Mouse (Mus musculus) 416B (cell line): ENCODE data around the gene Chd3.

ENCODE experiments used
- DNase-seq: peaks from one replicate; pipeline ENCODE4 v3.0.0; 2011; ENCODE audit warnings: low read depth

Chd3 gene

DNA sequence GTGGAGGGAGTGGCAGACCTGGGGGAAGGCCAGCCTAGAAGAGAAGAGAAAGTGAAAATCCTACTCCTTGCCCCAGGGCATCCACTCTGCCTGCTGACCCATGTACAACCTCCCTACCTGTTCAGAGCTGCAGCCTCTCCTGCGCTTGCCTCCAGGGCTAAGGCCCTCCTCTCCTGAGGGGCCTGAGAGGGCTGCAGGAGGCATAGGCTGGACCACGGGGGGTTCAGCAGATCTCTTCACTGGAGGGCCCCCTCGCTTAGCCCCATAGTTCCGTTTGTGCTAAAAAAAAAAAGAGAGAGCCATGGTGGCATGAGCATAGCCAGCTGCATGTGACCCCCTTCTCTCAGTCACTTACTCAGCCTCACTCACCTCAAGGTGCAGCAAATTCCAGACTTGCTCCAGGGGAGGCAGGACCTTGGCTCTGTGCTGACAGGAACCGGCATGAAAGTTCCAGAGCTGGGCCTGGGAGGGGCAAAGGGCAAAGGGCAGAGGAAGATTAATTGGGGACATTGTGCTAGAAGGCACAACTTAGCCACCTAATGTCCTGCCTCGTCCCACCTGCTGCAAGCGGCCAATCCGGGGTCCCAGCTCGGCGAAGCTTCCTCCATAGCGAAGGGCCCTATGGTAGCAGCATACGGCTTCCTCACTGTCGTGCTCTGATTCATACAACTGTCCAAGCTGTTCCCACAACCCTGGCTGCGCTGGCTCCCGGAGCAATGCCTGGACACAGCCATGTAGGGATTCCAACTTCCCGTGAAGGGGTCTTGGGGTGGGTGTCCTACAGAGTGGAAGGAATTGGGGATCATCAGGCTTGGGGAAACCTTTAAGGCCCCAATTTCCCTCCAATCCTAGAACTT, 37.9 kb upstream of the Chd3 start:
- no peak for DNase-seq

DNA sequence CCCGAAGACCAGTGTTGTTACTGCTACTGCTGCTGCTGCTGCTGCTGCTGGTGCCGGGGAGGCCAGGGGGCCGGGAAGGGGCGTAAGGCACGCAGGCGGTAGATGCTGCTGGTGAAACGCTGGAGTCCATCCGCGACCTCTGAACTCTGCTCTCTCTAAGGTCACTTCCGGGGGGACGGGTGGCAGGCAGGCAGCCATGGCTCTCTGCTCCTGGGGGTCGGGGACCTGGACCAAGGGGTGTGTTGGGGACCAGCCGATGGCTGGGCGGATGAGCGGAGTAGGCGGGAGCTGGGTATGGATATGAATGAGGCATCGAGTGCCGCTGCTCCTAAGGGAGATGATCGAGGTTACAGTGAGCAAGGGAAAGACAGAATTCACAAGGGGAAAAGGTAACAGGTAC, 37.1 kb upstream of the Chd3 start:
- no peak for DNase-seq

DNA sequence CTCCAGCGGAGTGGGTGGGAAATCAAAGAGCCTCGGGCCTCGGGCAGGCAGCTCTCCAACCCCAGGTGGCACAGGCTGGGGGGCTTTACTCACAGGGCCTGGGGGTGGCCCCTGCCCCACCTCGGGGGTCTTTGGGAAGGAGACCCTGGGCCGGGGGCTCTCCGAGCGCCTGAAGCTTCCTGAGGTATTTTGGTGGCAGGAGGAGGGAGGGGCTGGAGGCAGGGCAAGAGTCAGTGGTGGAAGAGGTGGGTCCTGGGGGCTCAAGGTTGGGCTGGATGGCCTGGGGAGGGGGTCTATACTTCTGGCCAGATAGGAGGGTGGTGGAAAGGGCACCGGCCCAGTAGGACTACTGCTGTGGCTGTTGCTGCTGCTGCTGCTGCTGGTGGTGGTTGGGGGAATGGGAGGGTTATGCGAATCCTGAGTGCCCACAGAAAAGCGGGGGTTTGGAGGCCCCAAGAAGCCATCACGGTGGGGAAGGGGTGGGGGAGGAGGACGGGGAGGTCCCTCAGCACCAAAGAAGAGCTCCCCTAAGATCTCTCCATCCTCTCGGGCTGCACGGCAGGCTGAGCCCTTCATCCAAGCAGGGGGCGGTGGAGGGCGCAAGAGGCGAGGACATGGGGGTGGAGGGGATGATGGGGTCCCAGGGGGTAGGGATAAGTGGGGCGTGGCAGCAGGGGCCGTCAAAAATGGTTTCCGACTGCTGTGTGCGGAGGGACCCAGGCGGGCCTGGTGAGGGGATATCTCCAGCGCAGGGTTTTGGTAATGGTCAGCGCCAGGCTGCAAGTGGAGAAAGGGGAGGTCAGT, 36.4 kb upstream of the Chd3 start:
- no peak for DNase-seq

DNA sequence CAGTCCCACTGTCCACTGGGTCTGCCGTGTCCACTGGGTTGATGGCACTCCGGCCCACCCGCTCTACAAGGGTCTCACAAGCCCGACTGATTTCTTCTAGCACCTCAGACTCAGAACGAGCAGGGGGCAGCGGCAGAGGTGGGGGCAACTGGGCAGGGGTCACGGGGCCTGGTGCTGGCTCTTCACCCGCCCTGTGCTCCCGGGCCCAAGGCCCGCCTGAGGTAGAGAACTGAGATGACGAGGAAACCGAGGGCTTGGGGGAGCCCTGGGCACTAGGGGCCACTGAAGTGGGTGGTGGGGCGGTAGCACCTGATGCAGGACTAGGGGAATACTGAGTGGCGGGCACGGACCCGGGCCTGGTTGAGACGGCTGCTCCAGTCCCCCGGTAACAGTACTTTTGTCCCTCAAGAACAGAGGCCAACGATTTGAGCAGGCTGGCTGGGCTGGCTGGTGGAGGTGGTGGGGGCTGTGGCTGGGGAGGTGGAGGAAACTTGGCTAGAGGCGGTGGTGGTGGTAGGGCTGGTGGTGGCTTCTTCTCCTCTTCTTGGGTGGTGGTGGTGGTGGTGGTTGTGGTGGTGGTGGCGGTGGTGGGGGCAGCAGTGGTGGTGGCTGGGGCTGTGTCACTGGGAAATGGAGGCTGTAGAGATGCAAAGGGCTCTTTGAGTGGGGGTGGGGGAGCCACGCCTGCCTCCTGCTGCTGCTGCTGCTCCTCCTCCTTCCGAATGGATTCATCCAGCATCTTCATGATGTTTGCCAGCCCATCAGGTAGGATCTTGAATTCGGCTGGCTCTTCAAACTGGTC, 35.6 kb upstream of the Chd3 start:
- no peak for DNase-seq

DNA sequence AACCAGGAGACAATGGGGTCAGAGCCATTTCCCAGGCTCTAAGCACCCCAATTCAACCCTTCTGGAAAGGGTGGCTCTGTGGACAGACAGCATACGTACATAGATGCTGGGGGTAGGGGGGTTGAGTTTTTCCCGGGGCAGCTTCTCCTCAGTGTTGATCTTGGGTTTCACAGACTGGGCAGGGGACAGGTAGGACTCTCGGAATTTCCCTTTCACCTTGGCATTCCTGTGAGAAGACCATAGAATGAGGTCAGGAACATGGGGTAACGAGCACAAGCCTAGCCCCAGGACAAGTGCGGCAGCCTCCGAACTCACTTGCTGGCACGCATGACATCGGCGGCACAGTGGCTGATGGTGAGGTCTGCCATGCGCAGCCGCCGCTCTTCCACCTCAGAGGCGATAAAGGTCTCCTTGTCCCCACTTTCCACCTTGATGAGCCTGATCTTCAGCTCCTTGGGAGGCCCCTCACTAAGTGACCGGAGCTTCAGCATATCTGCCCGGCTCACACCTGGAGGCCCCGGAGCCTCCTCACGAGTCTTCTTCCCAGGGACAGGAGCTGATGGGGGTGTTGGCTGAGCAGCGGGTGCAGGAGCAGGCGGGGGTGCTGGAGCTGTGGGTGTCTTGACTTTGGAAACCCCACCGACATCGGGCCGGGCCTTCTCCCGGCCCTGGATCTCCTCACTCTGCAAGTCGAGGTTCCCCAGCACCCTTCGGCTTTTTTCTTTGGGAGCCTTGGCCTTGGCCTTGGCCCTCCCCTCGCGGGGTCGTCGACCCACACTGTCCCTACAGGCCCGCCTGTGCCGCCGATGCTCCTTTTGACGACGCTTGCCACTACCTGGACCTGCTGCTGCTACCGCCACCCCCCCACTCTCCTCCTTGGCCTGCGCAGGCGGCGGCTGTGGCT, 34.7 kb upstream of the Chd3 start:
- no peak for DNase-seq

DNA sequence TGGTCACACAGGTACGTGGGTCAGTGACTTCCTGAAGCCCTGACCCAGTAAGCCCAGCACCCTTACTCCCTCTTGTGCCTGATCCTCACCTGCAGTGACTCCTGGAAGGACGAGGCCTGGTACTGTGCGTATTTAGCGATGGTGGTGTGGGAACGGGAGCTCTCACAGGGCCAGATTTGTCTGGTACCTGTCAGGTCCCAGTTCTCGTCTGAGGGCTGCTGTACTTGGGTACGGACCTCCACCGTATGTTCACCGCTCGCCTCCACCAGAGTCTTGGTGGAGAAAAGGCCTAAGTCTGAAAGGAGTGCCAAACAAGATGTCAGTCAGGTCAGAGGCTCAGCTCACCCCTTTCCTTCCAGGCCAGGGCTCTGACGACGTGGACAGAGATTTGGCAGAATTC, 32.8 kb upstream of the Chd3 start:
- DNase-seq, result no peak

DNA sequence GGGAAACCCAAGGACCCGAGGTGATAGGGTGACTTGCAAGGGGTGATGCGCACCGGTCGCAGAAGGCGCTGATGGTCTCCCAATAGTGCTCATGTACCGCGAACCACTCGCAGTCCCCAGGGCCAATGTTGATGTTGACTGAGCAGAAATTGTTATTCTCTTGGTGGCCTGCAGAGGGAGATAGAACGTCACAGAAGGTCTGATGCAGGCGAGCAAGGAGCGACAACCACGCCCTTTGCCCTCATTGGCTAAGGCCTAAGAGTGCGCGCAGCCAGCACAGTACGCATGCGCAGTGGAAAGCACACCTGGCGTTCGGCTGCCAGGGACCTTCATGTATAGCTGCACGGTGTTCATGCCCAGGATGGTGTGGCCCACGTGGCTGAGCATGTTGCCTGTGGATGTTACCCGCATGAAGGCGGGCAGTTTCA, 32.0 kb upstream of the Chd3 start:
- peak; percentile 77 for DNase-seq

DNA sequence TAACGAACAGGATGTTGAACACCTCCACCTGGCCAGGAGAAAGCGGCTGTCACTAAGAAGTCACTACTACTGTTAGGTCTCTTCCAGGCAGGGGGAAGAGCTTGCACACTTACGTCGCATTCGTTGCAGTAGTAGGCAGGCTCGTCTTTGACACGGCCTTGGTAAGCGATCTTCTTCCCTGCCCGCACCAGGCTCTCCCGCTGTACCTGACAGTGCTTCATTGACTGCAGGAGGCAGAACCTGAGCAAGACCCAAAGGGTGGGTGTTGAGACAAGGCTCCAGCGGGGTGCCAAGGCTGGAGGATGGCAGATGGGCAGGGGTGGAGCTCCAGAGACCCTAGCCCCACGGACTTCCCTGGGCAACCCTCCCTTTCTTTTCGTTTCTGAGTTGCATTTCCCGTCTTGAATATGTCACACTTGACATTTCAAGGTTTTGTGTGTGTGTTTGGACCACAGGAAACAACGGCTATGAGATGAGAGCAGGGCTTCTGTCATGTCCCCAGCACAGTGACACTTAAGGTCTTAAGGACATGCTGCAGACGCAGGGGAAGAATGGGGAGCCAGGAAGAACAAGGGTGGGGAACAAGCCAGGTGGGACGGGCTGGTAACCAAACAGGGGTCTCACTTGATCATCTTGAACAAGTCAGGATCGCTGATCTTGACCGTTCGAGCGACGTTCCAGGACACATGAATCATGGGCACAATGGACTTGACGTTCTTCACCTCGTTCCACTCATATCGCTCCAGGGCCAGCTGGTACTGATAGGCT, 31.1 kb upstream of the Chd3 start:
- DNase-seq, result no peak

DNA sequence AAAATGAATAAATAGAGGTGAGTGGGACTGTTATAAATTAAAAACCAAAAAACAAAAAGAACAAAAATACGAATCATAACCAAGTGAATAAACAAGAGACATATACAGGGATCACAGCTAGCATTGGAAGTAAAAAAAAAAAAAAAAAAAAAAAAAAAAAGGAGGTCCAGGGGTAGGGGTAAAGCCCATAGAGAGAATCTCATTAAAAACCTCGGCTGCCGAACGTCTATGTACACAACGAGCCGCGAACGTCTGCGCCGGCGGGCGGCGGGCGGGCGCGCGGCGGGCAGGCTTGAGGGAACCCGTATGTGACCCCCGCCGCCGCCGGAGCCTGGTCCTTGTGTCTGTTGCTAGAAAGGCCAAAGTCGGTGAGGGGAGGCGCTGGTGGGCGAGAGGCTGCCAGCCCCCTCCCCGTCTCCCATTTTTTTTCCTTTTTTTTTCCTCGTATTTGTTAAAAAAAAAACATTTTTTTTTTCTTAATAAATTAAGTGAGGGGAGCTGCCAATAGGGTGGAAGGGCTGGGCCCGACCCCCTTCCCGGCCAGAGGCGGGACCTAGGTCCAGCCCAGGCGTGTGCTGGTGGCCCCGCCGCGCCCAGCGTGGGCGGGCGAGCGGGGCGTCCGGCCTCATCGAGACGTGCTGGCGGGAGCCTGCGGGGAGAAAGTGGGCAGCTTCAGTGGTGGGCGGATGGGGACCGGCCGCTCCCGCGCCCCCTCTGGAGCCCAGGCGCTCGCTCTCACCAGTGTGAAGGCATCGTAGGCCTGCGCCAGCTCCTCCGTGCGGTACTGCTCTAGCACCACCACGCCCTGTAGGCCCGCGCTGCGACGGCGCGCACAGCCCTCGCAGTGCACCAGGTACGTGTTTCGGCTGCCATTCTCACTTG, 30.2 kb upstream of the Chd3 start:
- no peak for DNase-seq

DNA sequence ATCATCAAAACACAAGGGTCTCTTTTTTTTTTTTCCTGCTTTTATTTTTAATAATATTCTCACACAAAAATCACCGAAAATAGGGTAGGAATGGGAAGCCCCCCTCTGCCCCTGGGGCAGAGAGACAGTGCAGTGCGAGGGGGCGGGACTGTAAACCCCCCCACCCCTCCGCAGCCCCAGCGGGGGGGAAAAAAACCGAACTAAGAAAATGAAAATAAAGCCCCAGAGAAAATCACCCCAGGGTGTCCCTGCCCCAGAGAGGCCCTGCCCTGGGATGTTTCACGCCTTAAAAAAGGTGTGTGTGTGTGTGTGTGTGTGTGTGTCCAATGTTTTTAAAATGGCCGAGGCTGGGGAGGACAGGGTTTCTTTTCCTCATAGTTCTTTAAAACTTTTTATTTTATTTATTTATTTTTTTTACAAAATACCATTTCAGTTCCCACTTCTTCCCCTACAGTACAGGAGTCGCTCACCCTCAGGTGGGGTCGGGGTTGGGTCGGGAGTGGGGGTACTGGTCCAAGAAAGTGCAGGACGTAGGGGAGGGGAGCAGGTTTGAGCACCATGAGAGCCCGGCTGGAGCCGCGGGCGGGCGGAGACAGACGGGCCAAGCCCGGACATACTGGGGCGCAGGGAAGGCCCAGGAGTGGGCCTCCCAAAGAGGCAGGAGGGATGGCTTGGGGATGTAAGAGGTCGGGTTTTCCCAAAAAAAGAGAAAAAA, 29.4 kb upstream of the Chd3 start:
- DNase-seq, result no peak

DNA sequence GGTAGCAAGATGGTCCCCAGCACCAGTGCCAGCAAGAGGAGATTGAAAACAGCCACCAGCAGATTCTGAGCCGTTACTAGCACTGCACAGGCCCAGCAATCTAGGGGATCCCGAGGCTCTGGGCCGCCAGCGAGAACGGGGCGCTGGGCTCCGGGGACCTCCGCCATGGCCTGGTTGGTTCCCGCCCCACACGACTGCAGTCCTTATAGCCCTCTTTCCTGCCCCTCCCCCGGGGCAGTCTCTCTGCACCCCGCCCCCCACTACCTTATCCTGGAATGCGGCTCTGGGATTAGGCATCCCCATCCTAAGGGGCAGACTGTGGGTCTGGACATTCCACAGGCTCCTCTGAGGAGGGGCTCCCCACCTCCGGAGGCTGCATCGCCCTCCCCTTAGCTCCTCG, 28.9 kb upstream of the Chd3 start, which contains the start of gene Tmem88:
TSS of gene Tmem88 (minus strand) at position 176 of the 400 bp plus-strand sequence.
- no peak for DNase-seq

DNA sequence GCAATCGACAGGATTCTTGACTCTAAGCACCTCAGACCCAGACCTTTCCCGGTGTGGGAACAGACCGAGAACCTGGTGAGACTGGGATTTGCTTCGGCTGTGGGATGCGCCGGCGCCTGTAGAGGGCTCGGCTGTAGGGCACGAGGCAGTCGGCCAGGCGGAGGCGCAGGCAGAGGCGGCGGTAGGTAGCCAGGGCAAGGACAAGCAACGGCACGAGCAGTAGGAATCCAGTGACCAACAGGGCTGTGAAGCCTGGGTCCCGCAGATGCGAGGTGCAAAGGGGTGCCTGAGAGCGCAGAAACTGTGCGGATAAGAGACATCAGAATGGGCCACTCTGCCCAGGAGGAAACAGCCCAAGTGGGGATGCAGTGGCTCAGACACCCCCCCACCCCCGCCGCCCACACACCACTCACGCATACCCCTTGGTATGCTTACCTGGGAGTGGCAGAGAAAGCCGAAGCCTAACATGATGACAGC, 28.4 kb upstream of the Chd3 start:
- no peak for DNase-seq

DNA sequence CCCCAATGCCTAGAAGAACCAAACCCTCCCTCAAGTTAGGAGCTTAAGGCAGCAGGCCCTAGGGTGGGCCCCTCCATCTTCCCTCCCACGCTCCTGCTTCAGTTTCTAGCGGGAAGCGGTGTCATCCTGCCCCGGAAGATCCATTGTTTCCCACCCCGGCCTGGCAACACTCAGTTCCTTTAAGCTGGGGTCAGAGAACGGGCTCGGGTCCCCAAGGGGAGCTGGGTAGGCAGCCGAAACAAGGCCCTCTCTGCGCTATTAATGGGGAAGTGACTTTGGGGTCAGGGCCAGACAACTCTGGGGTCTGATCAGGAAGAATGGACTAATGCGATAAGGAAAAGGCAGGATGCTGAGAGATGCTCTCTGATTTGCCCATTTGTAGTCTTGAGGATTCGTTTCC, 27.6 kb upstream of the Chd3 start:
- DNase-seq, result peak; percentile 54

DNA sequence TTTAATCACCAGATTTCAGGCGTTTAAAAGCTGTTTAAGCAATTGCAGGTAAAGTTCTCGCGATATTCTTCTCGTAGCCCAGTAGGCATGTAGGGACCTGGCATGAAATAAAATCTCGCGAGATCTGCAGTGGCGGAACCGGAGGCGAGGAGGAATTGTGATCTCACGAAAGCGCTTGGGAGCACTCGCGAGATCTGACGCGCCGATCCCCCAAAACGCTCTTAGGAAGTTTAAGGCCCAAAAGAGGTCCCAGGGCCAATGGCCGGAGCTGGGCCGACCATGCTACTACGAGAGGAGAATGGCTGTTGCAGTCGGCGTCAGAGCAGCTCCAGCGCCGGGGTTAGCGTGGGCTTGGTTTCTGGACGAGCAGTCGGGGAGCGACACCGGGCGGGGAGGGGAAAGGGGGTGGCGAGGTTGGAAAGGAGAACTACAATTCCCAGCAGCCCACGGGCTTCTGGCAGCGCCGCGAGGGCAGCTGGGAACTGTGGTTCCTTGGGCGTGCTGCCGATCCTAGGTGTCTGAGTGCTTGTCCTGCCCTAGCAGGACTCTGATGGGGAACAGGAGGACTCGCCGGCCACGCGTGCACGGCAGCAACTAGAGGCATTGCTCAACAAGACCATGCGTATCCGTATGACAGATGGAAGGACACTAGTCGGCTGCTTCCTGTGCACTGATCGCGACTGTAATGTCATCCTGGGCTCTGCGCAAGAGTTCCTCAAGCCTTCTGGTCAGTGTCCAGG, 26.6 kb upstream of the Chd3 start:
- DNase-seq, result peak; percentile 100

DNA sequence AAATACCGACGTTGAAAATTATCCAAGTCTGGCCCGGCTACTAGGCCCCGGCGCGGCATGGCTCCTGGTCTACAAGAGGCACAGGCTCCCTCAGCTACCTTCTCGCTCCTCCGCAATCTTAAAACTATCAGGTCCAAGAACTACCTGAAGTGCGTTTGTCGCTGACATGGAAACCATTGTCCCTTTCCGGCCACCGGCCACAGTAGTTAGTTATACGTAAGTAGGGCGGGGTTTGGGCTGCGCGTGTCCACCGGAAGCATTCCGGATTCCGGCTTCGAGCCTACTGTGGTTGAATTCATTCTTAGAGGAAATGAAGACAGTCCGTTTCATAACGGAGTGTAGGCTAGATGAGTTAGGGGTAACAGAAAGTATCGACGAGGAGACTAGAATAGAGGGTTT, 26.0 kb upstream of the Chd3 start, which contains the start of the genes Naa38 and Cyb5d1:
TSS of gene Naa38 (plus strand) at position 253 of the 399 bp plus-strand sequence.
TSS of gene Cyb5d1 (minus strand) at position 397 of the 399 bp plus-strand sequence.
- peak; percentile 97 for DNase-seq

DNA sequence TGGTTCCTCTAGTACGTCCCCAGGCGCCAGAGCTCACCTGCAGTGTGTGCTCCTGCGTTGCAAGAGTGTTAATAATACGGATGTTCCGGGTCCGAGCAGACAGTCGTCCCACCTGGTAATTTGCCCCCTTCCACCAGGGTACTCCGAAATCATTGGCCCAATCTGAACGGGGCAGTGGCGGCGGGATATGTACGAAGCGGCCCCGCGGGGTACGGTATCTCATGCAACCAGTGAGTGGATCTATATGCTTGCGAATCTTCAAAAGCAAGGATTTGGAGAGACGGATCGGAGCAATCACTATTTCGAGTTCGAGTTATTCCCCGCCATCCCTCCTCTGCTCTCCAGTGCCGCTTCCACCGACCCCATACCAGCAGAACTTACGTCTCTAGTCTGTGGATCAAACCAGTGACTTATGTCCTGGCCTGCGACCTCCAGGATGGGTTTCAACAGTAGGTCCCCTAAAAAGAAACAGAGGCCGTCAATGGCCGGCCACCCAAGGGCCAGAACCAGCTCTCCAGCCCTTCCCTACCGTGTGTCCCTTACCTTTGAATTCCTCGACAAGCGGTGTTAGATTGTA, 25.5 kb upstream of the Chd3 start:
- DNase-seq, result peak; percentile 36

DNA sequence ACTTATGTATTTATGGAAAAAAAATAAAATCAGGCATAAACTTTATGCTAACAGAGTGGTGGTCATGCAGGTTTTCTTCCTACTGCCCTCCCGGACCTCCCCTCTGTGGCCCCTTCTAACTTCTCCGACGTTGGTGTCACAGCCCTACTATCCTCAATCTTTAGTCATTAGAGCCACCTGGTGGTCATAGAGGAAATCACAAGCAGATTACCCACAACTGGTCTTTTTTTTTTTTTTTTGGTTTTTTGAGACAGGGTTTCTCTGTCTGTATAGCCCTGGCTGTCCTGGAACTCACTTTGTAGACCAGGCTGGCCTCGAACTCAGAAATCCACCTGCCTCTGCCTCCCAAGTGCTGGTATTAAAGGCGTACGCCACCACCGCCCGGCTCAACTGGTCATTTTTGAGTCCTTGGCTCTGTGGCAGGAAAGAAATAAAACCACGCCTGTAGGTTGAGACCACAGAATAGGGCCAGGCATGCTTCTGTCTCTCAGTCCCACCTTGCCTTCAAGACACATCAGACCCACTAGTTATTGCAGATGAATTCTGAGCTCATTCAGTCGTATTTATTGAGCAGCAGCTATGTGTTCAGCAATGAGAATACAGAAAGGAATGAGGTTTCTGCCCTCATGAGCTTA, 21.3 kb upstream of the Chd3 start:
- DNase-seq, result peak; percentile 81
